Mouse (Mus musculus) heart, postnatal 4 days (tissue): ENCODE results near the gene Rabgap1l. TPM values are rescaled to one million over a fixed set of nuclear protein-coding genes. Genes with fewer than 3 reads are reported as not detected.

Experiments
- microRNA-seq, 2 experiments: library from miRNA; unstranded; fragments of <30 nt; microRNA quantifications; one replicate each; pipeline ENCODE4 v1.2.0; 2021 to 2022
- total RNA-seq, 2 experiments: library from RNA; stranded (reverse); gene quantifications; 2 replicates each; pipeline ENCODE4 v1.2.3; 2021

The Rabgap1l gene
- total RNA-seq, 2 experiments from 2014 or later: 120 to 126 TPM

Small RNAs within 50 kb of the gene (microRNA-seq; reads per million reads assigned to microRNA genes)
- 6.5 to 10.4 reads per million in 2 experiments for gene Mir1927

Other genes starting within 250 kb of the Rabgap1l start
- gene Rc3h1, start 113.2 kb upstream of the Rabgap1l start, total RNA-seq: 10 to 100 TPM; 34.1 to 35.0 TPM
- gene Serpinc1, start 185.4 kb upstream of the Rabgap1l start, total RNA-seq: under 1 TPM; 0.65 to 0.71 TPM
- gene Zbtb37, start 241.6 kb upstream of the Rabgap1l start, total RNA-seq: 10 to 100 TPM; 17.2 to 18.3 TPM